Mouse (Mus musculus) cerebellum, postnatal 10 days (tissue): Measurements from ENCODE around the gene Add2.
A peak's percentile ranks its signal among the peaks of the same experiment; 100 is the strongest.

Source experiments
- DNase-seq, 2 experiments: peaks; one replicate each; pipeline ENCODE4 v3.0.0; 2021; ENCODE audit warnings: mixed read lengths in 2 of 2

Add2 gene

DNA sequence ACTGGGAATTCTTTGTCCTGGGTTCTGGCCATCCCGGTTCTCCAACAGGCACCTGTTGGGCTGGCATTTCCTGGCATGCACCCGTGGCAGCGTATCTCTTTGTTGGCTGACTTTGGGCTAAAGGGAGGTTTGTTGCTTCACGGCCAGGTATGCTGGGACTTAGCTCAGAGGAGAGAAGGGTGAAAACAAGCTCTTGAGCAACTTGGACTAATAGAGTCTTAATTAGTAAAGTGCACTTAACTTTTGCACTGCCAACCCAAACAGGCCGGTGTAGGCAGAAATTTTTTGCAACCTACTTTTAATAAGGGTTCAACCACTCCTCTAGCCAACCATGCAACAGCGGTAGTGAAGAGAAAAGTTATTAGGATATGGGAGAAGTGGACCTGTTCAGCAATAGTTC lies 116.5 kb downstream of the Add2 start:
- no peak for DNase-seq

DNA sequence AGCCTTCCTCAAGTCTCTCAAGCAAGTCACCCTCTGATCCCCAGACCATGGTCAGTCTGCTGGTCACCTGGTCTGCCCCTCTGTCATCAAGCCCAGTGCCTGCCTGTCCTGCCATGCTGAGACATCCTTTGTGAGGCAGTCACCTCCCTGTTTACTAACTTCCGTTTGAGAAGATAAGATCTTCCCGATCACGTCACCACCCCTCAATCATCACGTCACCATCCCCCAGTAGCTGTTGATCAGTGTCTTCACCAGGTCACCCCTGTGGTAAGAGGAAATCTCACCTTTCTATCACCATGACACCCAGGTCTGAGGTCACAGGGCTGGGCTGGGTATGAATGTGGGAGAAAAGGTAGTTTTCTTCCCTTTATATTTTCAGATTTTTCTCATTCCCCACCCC lies 120.0 kb downstream of the Add2 start:
- no peak for DNase-seq

DNA sequence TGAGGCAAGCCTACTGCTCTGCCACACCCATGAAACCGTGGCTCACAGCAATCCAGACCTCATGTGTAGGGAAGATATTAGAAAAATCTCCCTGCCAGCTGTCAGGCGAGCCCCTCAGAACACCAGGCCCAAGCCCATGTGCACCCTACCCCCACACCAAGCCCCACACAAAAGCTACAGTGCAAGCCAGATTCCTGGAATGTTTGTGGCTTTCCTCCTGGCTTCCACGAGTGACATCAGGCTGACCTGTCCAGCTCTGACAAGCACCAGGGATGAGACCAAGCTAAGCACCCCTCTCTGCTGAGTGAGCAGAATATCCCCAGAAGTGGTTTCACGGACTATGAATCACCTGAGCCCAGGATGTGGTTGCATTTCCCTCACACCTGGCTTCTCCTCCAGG lies 120.5 kb downstream of the Add2 start:
- no peak for DNase-seq

DNA sequence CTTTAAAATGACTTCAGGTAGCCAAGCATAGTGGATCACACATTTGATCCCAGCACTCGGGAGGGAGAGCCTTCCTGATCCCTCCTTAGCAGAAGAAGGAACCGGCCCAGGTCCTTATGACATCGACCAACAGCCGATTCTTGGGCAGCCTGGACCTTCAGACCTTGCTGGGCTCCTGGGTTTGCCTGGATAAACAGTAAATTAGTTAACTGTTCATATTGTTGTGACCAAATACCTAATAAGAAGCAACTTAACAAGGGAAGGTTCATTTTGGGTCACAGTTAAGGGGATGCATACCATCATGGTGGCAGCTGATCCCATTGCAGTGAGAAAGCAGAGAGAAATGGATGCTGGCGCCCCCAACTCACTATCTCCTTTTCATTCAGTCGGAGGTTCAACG lies 124.2 kb downstream of the Add2 start:
- DNase-seq, result no peak

GRCm38 (mm10) chr6:86153436-86153990 lies 125.0 kb downstream of the Add2 start:
- DNase-seq, result peak in 1 of 2 experiments; percentile 22

DNA sequence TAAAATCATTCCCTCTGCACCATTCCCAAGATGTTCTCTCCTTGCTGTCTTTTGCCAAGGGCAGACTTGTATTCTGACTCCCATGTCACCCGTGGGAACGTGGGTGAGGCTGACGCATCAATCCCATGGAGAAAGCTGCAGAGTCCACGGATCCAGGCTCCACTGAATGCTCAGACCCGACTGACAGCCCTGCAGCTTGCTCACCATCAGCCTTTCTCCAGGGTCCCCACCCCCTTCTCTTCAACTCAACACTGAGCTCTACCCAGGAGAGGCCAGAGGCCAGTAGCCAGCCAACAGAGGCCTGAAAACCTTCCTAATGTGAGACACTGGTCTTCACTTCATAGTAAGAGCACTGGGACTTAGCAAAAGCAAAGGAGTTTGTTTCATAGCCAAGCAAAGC lies 125.5 kb downstream of the Add2 start:
- DNase-seq, result no peak

- no peak for DNase-seq
Observed at GRCm38 (mm10) chr6:86154481-86154880, 126.0 kb downstream of the Add2 start.

GRCm38 (mm10) chr6:86157253-86158234 lies 129.1 kb downstream of the Add2 start:
- DNase-seq, result peak; percentile 76 to 82

- DNase-seq, result no peak
Observed at GRCm38 (mm10) chr6:86160878-86161277, 132.4 kb downstream of the Add2 start.

- DNase-seq, result no peak
Observed at GRCm38 (mm10) chr6:86161586-86161985, 133.1 kb downstream of the Add2 start.

GRCm38 (mm10) chr6:86164028-86164427 lies 135.5 kb downstream of the Add2 start:
- no peak for DNase-seq

DNA sequence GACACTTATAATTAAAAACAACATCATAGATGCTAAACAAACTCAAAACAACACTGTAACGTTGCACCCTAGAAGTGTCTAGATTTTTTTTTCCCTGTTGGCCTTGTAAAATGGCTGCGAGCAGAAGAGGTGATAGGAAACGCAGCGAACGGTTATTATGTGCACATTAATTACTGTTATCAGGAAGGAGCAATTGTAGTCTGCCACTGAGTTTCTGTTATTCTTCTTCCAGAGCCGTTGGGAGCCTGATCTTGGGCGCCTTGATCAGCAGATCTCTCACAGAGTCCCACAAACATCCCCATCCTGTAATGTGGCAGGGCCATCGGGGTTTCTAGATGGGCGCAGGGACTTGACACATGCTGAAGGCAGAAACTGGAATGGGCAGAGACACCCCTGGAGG lies 137.9 kb downstream of the Add2 start:
- DNase-seq, result no peak

DNA sequence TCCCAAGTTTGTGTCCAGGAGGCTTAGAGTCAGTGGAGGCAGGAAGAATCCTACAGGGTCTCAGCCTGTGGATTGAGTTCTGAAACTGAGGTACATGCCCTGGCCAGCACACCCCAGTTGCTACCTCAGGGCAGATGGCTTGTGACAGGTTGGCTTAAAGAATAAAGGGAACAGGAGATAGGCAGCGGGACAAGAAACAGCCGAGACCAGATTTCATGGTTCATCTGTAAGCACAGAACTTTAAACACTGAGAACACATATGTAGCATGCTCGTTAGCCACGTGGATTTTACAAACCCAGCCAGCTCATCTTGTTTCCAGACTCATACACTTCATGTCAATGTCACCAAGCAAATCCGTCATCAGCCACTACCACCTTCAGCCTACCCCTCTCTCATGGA lies 139.4 kb downstream of the Add2 start:
- no peak for DNase-seq

DNA sequence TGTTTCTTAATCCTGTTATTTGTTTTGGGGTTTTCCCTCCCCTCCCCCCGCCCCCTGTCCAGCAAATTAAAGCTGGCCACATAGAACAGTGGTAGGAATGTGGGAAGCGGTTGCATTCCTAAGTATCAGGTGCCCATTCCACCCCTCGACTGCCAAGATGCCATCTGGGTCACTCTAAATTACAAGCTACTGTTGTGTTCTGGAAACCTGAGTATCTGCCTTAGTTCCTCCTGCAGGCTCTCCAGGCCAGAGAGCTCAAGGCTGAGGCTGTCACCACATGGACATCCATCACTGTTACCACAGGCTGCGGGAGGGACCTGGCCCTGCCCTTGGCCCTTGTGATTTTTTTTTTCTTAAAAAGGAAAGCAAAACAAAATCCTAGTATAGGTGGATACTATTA lies 140.7 kb downstream of the Add2 start:
- DNase-seq, result no peak
